14 mouse cellular contexts compared by ENCODE assay signal in genomic region chr17:69265759-69266463, GRCm38 (mm10).
A peak's percentile ranks its signal among the peaks of the same experiment; 100 is the strongest.
DNase-seq lines count a peak whose midpoint lies in the region; ATAC-seq and TF ChIP-seq lines count a peak whose summit lies in the region.
"Had no signal": no experiment of that assay in that cellular context is flagged by ENCODE, and none has a peak within 500 bp of the region (broad histone marks: within the 10 kb centered on the region; RNA-seq: fewer than 3 reads in every experiment).

No protein-coding gene starts in this region.

- WGBS in forebrain, embryonic 10.5 days = 40% methylated on average over 17 of the region's 17 CpGs
- WGBS in forebrain, embryonic 13.5 days = 52% methylated on average over 15 of the region's 17 CpGs
- 31% methylated on average over 17 of the region's 17 CpGs for WGBS in lung, postnatal 0 days

- H3K4me2 ChIP-seq in forebrain, embryonic 13.5 days = no peak overlapping the region
- no peak overlapping the region for H3K4me2 ChIP-seq in lung, postnatal 0 days (replicated peaks; ENCODE audit: low read depth, low read length)
- H3K4me2 ChIP-seq: embryonic facial prominence, embryonic 12.5 days had no signal

- peak overlapping the region; percentile 45 for H3K27ac ChIP-seq in forebrain, embryonic 10.5 days
- no peak overlapping the region for H3K27ac ChIP-seq in forebrain, embryonic 13.5 days
- no peak overlapping the region for H3K27ac ChIP-seq in lung, postnatal 0 days (ENCODE audit: low read length)
- H3K27ac ChIP-seq: embryonic facial prominence, embryonic 12.5 days; heart, adult 2 months had no signal

- TF ChIP-seq CTCF in lung, postnatal 0 days (IDR thresholded peaks at IDR 0.05) = no peak

- peaks cover 24% of the 10 kb centered on the region for H3K4me1 ChIP-seq in forebrain, embryonic 10.5 days
- peaks cover 8% of the 10 kb centered on the region; the same call in 1 of the 2 replicates for H3K4me1 ChIP-seq in forebrain, embryonic 13.5 days
- no peaks in the 10 kb centered on the region for H3K4me1 ChIP-seq in lung, postnatal 0 days (ENCODE audit: insufficient read depth, low read depth, low read length)
- H3K4me1 ChIP-seq: embryonic facial prominence, embryonic 12.5 days had no signal

- TF ChIP-seq EP300 in lung, postnatal 0 days (IDR thresholded peaks at IDR 0.05) = no peak

- H3K36me3 ChIP-seq in forebrain, embryonic 10.5 days (replicated peaks) = peaks cover 3% of the 10 kb centered on the region; the same call in 1 of the 2 replicates
- H3K36me3 ChIP-seq in forebrain, embryonic 13.5 days (ENCODE audit: poor library complexity, severe bottlenecking) = peaks cover 6% of the 10 kb centered on the region; the same call in 1 of the 2 replicates
- no peaks in the 10 kb centered on the region for H3K36me3 ChIP-seq in lung, postnatal 0 days (ENCODE audit: insufficient read depth, low read length)

- no peaks in the 10 kb centered on the region for H3K9me3 ChIP-seq in forebrain, embryonic 10.5 days
- no peaks in the 10 kb centered on the region for H3K9me3 ChIP-seq in forebrain, embryonic 13.5 days (replicated peaks)
- H3K9me3 ChIP-seq in lung, postnatal 0 days (ENCODE audit: low read length) = no peaks in the 10 kb centered on the region
- H3K9me3 ChIP-seq: embryonic facial prominence, embryonic 12.5 days had no signal

- no peak overlapping the region for H3K4me3 ChIP-seq in forebrain, embryonic 10.5 days
- no peak overlapping the region for H3K4me3 ChIP-seq in forebrain, embryonic 13.5 days
- no peak overlapping the region for H3K4me3 ChIP-seq in lung, postnatal 0 days (ENCODE audit: low read depth, low read length)
- H3K4me3 ChIP-seq: embryonic facial prominence, embryonic 12.5 days; heart, adult 2 months had no signal

- H3K9ac ChIP-seq in forebrain, embryonic 13.5 days = no peak overlapping the region
- no peak overlapping the region for H3K9ac ChIP-seq in lung, postnatal 0 days (replicated peaks; ENCODE audit: low read depth)
- H3K9ac ChIP-seq: embryonic facial prominence, embryonic 12.5 days; forebrain, postnatal 0 days had no signal

- ATAC-seq in forebrain, embryonic 13.5 days = no peak
- ATAC-seq in lung, postnatal 0 days = peak; percentile 63
- ATAC-seq in activated CD4-positive, CD25-positive, alpha-beta regulatory T cell, adult 4 months = no peak
- ATAC-seq: forebrain, postnatal 0 days; hindbrain, embryonic 16.5 days; Patski had no signal

- DNase-seq in forebrain, embryonic 10.5 days (ENCODE audit: extremely low spot score, low spot score) = no peak
- peak; percentile 82 for DNase-seq in 416B (ENCODE audit: low read depth)
- DNase-seq in cerebellum, adult 8-10 months = peak; percentile 36
- DNase-seq in lung, postnatal 0 days (ENCODE audit: low spot score) = peak; percentile 26
- no peak for DNase-seq in right cerebral cortex, postnatal 14 days
- DNase-seq in layer of hippocampus, adult 8-10 months (ENCODE audit: low spot score in 2 of 2) = no peak
- DNase-seq: forebrain, postnatal 0 days; heart, adult 2 months; left cerebral cortex, postnatal 4 days had no signal

- H3K27me3 ChIP-seq in forebrain, embryonic 10.5 days (ENCODE audit: poor library complexity, severe bottlenecking) = no peaks in the 10 kb centered on the region
- no peaks in the 10 kb centered on the region for H3K27me3 ChIP-seq in forebrain, embryonic 13.5 days
- H3K27me3 ChIP-seq in lung, postnatal 0 days (replicated peaks; ENCODE audit: insufficient read depth, low read length) = no peaks in the 10 kb centered on the region
- H3K27me3 ChIP-seq: embryonic facial prominence, embryonic 12.5 days; Patski had no signal

Comparison
In these comparisons a context has a peak if more than half of its experiments do, and no peak if none do; other contexts are left out.
1. DNase-seq: peak in 416B (single experiment), cerebellum, adult 8-10 months (single experiment) and lung, postnatal 0 days (single experiment); none in forebrain, embryonic 10.5 days (single experiment), right cerebral cortex, postnatal 14 days (single experiment) and layer of hippocampus, adult 8-10 months (0 of 2).